Mouse (Mus musculus) c-Kit-positive CD71-positive TER-119-positive erythroid progenitor cells, embryonic 14.5 days (primary cell): ENCODE results near the gene Shpk.

Experiments
- DNase-seq: peaks from one replicate; pipeline ENCODE4 v3.0.0-alpha.2; 2013; ENCODE audit warnings: low spot score

The Shpk gene

GRCm38 (mm10) chr11:73201021-73201420 is 1.8 kb downstream of the Shpk start:
- no peak for DNase-seq

- no peak for DNase-seq
These were observed 2.3 kb downstream of the Shpk start for GRCm38 (mm10) chr11:73201597-73201996.

- DNase-seq = no peak
These were observed 4.6 kb downstream of the Shpk start for GRCm38 (mm10) chr11:73203895-73204294.

DNA sequence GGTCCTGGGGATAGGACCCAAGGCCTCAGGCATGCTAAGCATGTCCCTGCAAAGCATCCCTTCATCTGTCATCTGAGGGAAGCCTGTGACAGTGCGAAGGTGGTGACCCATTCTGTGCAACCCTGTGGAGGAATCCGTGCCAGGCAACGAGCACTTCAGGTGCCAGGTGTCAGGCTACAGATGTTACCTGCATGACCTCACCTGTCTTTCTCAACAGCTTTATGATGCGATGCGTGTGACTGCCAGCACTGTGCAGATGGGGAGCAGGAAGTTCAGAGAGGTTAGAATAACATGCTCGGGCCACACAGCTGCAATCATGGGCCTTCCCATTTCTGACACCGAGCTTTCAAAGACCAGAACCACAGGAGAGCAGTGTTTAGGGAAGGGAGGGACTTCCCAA is 5.9 kb downstream of the Shpk start:
- DNase-seq = no peak

DNA sequence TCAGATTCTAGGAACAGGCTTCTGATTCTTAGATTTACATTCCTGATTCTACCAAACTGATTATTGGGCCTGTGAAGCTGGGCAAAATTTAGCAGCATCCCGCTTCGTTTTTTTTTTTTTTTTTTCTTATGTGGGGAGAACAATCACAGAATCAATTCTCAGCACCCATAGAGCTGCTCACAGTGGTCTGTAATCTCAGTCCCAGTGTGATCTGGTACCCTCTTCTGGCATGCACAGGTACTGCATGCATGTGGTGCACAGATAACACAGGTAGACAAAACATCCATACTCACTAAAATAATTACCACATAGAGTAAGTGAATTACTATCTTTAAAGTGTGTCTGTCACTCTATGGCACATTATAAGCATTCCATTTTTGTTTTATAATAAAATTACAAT is 8.4 kb downstream of the Shpk start:
- peak; percentile 15 for DNase-seq

GRCm38 (mm10) chr11:73213956-73214355 is 14.7 kb downstream of the Shpk start:
- no peak for DNase-seq

- DNase-seq = no peak
These were observed 20.4 kb downstream of the Shpk start for GRCm38 (mm10) chr11:73219671-73220070.

DNA sequence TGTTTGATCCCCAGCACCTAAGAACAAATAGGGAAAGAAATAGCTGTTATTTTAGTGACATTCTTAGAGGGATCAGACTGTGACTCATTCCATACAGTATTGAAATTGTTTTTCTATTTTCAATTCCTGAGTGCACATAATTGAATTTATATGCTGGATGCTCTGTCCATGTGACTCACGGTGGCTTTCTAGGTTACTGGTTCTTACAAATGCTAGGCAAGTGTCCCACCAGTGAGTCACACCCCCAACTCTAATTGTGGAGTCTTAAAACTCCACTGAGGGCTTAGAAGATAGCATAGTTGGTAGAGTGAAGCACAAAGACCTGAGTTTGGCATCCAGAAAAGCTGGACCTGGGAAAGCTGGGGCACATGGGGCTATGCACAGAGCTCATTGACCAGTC is 21.4 kb downstream of the Shpk start:
- DNase-seq = no peak

DNA sequence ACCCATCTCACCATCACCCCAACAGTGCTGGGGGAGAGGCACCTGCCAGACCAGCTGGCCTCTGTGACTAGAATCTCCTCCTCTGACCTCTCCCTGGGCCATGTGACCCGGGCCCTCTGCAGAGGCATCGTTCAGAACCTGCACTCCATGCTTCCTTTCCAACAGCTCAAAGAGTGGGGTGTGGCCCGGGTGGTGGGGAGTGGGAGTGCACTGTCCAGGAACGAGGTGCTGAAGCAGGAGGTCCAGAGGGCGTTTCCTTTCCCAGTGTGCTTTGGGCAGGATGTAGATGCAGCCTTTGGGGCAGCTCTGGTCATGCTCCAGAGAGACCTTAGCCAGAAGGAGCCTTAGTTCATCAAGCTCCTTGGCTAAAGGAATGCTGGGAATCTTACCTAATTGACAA is 23.6 kb downstream of the Shpk start:
- no peak for DNase-seq

- DNase-seq = peak; percentile 20
These were observed 24.7 kb downstream of the Shpk start for GRCm38 (mm10) chr11:73223966-73224365.

- no peak for DNase-seq
These were observed 26.6 kb downstream of the Shpk start for GRCm38 (mm10) chr11:73225856-73226255.

DNA sequence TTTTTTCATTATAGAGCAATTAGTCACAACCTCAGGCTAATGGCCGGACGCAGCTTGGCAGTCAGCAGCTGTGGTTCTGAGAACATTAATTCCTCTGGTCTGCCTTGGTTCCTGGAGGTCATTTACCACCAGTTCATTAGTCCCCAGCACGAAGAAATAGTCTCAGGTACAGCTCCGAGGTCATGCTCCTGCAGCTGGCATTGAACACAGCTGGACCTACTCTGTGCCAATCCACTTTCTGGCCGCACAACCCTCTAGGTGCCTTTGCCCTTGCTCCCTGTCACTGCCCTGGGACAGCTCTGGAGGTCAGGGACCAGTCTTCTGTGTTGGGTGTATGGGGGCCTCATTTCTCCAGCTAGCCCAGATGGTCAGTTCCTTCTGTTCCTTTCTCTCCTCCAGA is 29.6 kb downstream of the Shpk start:
- DNase-seq = no peak

- no peak for DNase-seq
These were observed 30.8 kb downstream of the Shpk start for GRCm38 (mm10) chr11:73230081-73230480.

DNA sequence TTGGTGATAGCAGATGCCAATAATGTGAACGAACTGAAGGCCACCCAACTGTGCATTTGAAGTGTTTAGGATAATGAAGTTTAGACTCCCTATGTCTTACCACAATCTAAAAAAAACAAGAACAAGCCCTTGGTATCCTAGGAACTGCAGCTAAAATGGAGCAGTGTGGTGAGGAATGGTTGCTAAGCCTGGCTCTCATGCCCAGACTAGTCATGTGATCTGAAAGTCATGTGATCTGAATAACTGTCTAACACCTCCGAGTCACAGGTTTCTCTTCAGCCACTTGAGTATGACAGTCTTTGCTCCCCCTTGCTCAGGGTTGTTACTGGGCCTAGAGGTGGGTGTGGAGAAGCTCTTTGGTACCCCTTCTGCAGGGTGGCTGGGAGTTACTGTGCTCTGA is 33.3 kb downstream of the Shpk start:
- no peak for DNase-seq

DNA sequence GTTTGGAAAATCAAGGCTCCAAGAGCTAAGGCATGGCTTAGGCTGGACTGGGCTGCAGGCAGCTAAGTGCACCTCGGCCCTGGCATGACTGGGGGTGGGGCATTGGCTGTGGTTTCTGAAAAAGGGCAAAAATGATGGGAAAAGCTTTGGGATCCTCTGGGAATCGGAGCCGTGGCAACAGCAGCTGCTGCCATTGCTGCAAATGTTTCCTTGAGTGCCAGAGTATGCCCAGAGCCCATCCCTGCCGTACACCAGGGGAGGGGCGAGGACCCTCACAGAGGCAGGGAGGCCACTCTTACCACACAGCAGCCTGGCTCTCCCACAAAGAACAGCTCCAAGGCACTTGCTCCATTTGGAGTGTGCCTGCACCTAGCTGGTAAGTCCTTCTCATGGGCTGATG is 34.7 kb downstream of the Shpk start, which contains the start of gene Trpv1:
TSS of gene Trpv1 (plus strand) at position 301 of the 400 bp plus-strand sequence.
- no peak for DNase-seq

DNA sequence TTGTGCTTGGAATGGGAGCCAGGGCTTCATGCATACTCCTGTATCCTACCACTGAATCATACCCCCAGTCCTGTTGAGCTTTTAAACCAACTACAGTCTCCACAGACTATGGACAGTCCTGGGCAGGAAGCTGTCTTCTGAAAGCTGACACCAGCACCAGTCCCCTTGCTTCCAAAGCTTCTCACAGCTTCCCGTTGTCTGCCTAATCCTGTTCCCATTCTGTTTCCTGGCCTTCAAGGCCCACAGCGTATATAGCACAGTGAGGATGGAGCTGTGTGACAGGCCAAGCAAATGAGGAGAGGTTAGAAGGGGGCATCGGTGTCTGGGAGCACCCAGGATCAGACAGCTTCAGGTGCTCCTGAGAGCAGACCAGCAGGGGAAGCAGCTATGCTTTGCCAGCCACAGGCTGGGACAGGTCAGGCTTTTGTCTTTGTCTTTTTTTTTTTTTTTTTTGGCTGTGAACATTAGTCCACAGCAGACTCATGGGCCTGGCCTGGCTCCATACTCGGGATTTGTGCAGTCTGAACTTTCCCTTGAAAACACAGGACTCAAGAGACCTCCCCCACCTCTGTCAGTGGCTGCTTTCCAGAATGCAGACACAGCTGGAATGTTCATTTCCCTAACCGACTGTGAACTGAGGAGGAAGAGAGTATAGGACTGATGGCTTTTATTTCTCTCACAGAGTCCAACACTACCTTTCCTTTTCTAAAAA is 36.9 kb downstream of the Shpk start:
- no peak for DNase-seq

GRCm38 (mm10) chr11:73236731-73237130 is 37.5 kb downstream of the Shpk start:
- no peak for DNase-seq

DNA sequence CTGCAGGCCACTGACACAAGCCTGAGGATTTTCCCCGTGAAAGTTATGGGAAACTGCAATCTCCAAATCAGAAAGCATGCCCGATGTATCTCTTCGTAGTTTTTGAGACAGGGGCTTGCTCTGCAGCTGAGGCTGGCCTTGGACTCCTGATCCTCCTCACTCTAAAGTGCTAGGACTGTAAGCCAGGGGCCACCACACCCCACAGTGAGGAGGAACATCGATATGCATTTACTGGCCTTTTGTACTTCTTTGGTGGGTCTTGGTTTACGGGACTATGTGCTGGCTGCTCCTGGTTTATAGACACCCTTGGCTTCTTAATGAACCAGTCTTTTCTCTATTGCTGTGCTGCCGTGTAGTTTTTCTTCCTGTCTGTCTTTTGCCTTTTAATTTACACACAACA is 42.9 kb downstream of the Shpk start:
- DNase-seq = no peak

DNA sequence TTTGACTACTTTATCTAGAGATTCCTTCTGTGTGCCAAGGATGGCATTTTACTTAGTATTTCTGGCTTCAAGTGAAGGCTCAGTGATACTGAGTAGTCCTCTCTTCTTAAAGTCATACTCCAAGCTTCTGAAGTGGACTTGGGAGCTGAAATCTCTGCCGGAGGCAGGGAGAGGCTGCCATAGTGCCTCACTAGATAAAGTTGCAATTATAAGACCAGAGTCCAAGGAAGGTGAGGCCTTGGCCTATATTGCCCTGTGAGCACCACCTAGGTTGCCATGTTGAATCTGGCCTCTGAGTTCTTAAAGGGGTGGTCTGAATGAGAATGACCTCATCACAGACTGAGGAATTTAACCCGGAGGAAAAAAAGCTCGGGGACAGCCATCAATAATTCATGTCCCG is 43.5 kb downstream of the Shpk start:
- no peak for DNase-seq

GRCm38 (mm10) chr11:73257362-73257945 is 58.2 kb downstream of the Shpk start:
- DNase-seq = no peak

- no peak for DNase-seq
These were observed 59.4 kb downstream of the Shpk start for GRCm38 (mm10) chr11:73258664-73259063.

DNA sequence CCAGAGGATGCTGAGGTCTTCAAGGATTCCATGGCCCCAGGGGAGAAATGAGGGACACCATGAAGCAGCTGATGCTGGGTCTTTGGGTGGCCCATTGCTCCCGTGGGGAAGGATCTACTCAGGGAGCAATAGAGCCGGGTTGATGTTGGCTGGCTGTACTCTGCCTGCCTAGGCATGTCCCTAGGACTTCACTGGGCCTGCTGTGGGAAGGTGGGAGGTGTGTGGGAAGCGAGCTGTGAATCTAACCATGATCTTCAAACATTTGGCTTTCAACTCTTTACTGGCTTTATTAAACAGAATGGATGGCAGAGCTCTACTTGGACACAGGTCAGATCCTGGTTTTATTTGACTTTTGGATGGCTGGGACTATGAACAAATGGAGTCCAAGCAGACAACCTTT is 61.2 kb downstream of the Shpk start:
- DNase-seq = no peak

DNA sequence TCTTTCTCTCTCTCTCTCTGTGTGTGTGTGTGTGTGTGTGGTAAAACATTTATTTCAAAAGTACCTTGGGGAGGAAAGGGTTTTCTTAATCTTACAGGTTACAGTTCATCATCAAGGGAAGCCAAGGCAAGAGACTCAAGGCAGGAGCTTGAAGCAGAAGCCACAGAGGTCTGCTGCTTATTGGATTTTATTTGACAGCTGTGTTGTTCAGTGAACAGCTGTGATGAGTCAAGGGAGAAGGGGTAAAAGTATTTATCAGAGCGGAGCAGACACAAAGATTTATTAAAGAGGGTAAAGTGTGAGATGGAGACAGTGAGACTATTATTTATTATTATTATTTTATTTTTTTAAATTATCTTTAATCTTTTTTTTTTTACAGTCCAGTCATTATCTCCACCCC is 62.1 kb downstream of the Shpk start:
- DNase-seq = no peak

DNA sequence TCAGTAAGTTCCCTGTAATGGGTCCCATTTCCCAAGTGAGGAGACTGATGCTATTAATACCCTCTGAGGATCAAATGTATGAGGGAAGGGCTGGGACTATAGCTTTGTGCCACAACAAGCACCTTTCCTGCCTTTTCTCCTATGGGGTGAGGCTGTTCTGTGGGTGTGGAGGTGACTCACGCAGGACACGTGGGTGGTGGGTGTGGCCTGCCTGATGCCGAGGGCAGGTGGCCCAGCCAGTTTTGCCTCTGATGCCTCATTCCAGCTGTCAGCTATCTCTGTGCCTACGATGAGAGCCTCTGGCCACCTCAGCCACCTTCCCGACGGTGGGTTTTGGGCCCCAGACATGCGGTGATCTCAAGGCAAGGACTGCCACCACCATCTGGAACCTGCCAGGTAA is 68.0 kb downstream of the Shpk start, which contains the start of gene Trpv3:
TSS of gene Trpv3 (plus strand) at position 122 of the 400 bp plus-strand sequence.
- no peak for DNase-seq
